Mouse (Mus musculus) spleen, adult 2 months (tissue): ENCODE measurements around the gene Kmt5a.

Experiments
- CTCF ChIP-seq: fragments of 200-500 bp; IDR thresholded peaks from 2 replicates; pipeline ENCODE4 v1.5.1; 2011; ENCODE audit warnings: mild to moderate bottlenecking, inconsistent platforms; ENCODE audit not compliant: insufficient read depth, insufficient read length, insufficient replicate concordance; ENCODE audit errors: extremely low read depth
- POLR2A ChIP-seq: fragments of 200-500 bp; IDR thresholded peaks from 2 replicates; pipeline ENCODE4 v1.6.1; 2011; ENCODE audit warnings: low read depth, low read length, inconsistent platforms

DNA sequence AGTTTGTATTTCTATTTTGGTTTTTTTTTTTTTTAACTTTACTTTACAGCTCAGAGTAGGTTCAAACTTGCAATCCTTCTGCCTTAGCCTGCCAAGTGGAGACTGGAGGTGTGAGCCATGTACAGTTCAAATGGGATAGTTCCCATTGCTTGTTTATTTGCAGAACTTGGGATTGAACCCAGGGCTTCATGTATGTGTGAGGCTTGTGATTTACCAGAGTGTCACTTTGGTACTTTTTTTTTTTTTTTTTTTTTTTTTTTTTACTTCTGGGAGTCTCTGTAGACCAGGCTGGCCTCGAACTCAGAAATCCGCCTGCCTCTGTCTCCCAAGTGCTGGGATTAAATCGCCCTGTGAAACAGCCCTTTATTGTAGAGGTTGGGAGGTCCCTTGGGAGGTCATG lies 4.5 kb downstream of the Kmt5a start:
- no peak for TF ChIP-seq CTCF
- TF ChIP-seq POLR2A = no peak
